27 mouse cellular contexts compared by ENCODE assay signal in genomic region chr4:16524908-16525307, GRCm38 (mm10).
"Had no signal": no experiment of that assay in that cellular context is flagged by ENCODE, and none has a peak within 500 bp of the region (broad histone marks: within the 10 kb centered on the region; RNA-seq: fewer than 3 reads in every experiment).

No protein-coding gene starts in this region.

- H3K9ac ChIP-seq: embryonic facial prominence, embryonic 12.5 days; embryonic facial prominence, embryonic 13.5 days; embryonic facial prominence, embryonic 15.5 days; forebrain, embryonic 12.5 days; forebrain, embryonic 13.5 days; forebrain, embryonic 15.5 days; forebrain, postnatal 0 days had no signal

- DNase-seq: cerebellum, adult 9-10 months; cerebellum, adult 9-11 months; cerebellum, postnatal 10 days; cerebellum, postnatal 14 days; cerebellum, postnatal 25 days; cerebellum, postnatal 36 days; embryo, embryonic 11 days; forebrain, postnatal 0 days; gastrocnemius, adult 2 months; gastrocnemius, postnatal 10 days; gastrocnemius, postnatal 14 days; gastrocnemius, postnatal 25 days; gastrocnemius, postnatal 36 days; heart, adult 11 months; heart, adult 18-20 months; heart, adult 2 months had no signal

- H3K27ac ChIP-seq: embryonic facial prominence, embryonic 10.5 days; embryonic facial prominence, embryonic 12.5 days; embryonic facial prominence, embryonic 13.5 days; embryonic facial prominence, embryonic 15.5 days; forebrain, embryonic 10.5 days; forebrain, embryonic 12.5 days; forebrain, embryonic 13.5 days; forebrain, embryonic 15.5 days; gastrocnemius, adult 2 months; heart, adult 2 months had no signal

- H3K36me3 ChIP-seq: embryonic facial prominence, embryonic 10.5 days; embryonic facial prominence, embryonic 12.5 days; embryonic facial prominence, embryonic 13.5 days; embryonic facial prominence, embryonic 15.5 days; forebrain, embryonic 10.5 days; forebrain, embryonic 12.5 days; forebrain, embryonic 15.5 days had no signal

- H3K9me3 ChIP-seq: embryonic facial prominence, embryonic 10.5 days; embryonic facial prominence, embryonic 12.5 days; embryonic facial prominence, embryonic 13.5 days; embryonic facial prominence, embryonic 15.5 days; forebrain, embryonic 12.5 days; forebrain, embryonic 13.5 days; forebrain, embryonic 15.5 days had no signal

- H3K4me2 ChIP-seq: embryonic facial prominence, embryonic 12.5 days; embryonic facial prominence, embryonic 13.5 days; embryonic facial prominence, embryonic 15.5 days; forebrain, embryonic 12.5 days; forebrain, embryonic 13.5 days; forebrain, embryonic 15.5 days had no signal

- H3K4me3 ChIP-seq: embryonic facial prominence, embryonic 10.5 days; embryonic facial prominence, embryonic 12.5 days; embryonic facial prominence, embryonic 13.5 days; embryonic facial prominence, embryonic 15.5 days; erythroblast, embryonic 14.5 days; forebrain, embryonic 10.5 days; forebrain, embryonic 12.5 days; forebrain, embryonic 13.5 days; forebrain, embryonic 15.5 days; gastrocnemius, adult 2 months; heart, adult 2 months had no signal

- ATAC-seq: forebrain, embryonic 13.5 days; forebrain, embryonic 14.5 days; forebrain, embryonic 15.5 days; forebrain, embryonic 16.5 days; forebrain, postnatal 0 days had no signal

- H3K4me1 ChIP-seq: embryonic facial prominence, embryonic 10.5 days; embryonic facial prominence, embryonic 12.5 days; embryonic facial prominence, embryonic 13.5 days; embryonic facial prominence, embryonic 15.5 days; forebrain, embryonic 10.5 days; forebrain, embryonic 12.5 days; forebrain, embryonic 13.5 days; forebrain, embryonic 15.5 days had no signal

- H3K27me3 ChIP-seq: embryonic facial prominence, embryonic 12.5 days; embryonic facial prominence, embryonic 13.5 days; embryonic facial prominence, embryonic 15.5 days; forebrain, embryonic 12.5 days; forebrain, embryonic 13.5 days; forebrain, embryonic 15.5 days had no signal
